9 mouse cellular contexts compared by ENCODE assay signal in the genomic region with DNA sequence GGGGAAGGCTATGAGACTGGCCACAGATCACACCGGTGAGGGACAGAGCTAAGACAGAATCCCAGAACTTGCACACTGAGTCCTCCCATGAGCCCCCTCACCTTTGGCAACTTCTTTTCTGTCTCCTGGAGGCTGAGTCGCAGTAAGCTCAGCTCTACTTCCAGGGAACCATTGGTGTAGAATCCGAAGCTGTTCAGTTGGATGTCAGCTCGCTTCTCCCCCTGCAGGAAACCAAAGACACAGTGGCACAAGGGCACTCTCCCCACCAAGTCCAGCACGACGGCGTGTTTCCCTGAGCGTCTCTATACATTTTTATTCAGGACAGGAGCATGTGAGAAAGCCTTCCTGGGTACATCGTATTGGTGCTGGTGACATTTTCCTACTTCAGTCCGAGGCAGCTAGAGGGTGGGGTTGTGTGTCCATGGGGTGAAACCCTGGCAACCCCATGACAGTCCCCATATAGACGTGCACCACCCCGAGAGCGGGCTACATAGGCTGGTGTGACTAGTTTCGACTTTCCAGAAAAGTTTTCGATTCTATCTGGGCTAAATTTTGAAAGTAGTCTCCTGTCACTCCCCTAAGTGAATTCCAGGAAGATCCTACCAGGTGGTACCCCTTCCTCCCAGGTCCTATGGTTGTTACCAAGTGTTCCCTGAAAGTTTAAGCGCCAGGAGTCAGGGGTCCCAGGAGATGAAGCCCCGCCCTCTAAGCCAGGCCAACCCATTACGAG. TPM values are rescaled to one million over a fixed set of nuclear protein-coding genes. Genes with fewer than 3 reads are reported as not detected.
DNase-seq lines count a peak whose midpoint lies in the region; ATAC-seq lines count a peak whose summit lies in the region.
"Had no signal": no experiment of that assay in that cellular context is flagged by ENCODE, and none has a peak within 500 bp of the region (broad histone marks: within the 10 kb centered on the region; RNA-seq: fewer than 3 reads in every experiment).

No protein-coding gene starts in this region.

- peaks cover 20% of the 10 kb centered on the region for H3K36me3 ChIP-seq in hindbrain, embryonic 13.5 days
- no peaks in the 10 kb centered on the region for H3K36me3 ChIP-seq in midbrain, embryonic 11.5 days (ENCODE audit: control insufficient read depth, insufficient read depth, low read length)

- peak; percentile 2 for ATAC-seq in hindbrain, embryonic 13.5 days (ENCODE audit: low FRiP score)
- peak; percentile 5; the same call in 1 of the 2 replicates for ATAC-seq in midbrain, embryonic 11.5 days (ENCODE audit: low FRiP score)

- no peaks in the 10 kb centered on the region for H3K9me3 ChIP-seq in hindbrain, embryonic 13.5 days
- no peaks in the 10 kb centered on the region for H3K9me3 ChIP-seq in midbrain, embryonic 11.5 days (ENCODE audit: control insufficient read depth, low read length)

- 3% methylated on average over 18 of the region's 18 CpGs for WGBS in hindbrain, embryonic 13.5 days
- 4% methylated on average over 18 of the region's 18 CpGs for WGBS in midbrain, embryonic 11.5 days

- 0 out of 2 replicates have a peak, but pooled peaks cover 4% of the 10 kb centered on the region for H3K27me3 ChIP-seq in hindbrain, embryonic 13.5 days
- no peaks in the 10 kb centered on the region for H3K27me3 ChIP-seq in midbrain, embryonic 11.5 days (ENCODE audit: control insufficient read depth, insufficient read depth, low read length)

- H3K4me3 ChIP-seq in hindbrain, embryonic 13.5 days: peak overlapping the region; percentile 66
- H3K4me3 ChIP-seq in midbrain, embryonic 11.5 days (ENCODE audit: low read depth, low read length): peak overlapping the region; percentile 69

- peak overlapping the region; percentile 98 for H3K27ac ChIP-seq in hindbrain, embryonic 13.5 days
- H3K27ac ChIP-seq in midbrain, embryonic 11.5 days (ENCODE audit: low read depth, low read length): peak overlapping the region; percentile 89

- H3K9ac ChIP-seq in hindbrain, embryonic 13.5 days: peak overlapping the region; percentile 84
- H3K9ac ChIP-seq in midbrain, embryonic 11.5 days (ENCODE audit: low read length): peak overlapping the region; percentile 81

- peak; percentile 61 for DNase-seq in cerebellum, adult 9-10 months
- DNase-seq in cerebellum, adult 11 months: no peak
- peak; percentile 20 for DNase-seq in retina, embryonic 14.5 days (ENCODE audit: low spot score)
- DNase-seq in retina, postnatal 1 day: no peak
- DNase-seq in midbrain, embryonic 11.5 days (ENCODE audit: low spot score, missing footprints): no peak
- DNase-seq in Muller cell, postnatal 12 days (ENCODE audit: inconsistent ontology term): no peak
- DNase-seq in adrenal gland, postnatal 4 days (ENCODE audit: low spot score in 2 of 2): no peak

- H3K4me2 ChIP-seq in hindbrain, embryonic 13.5 days: peak overlapping the region; percentile 67
- H3K4me2 ChIP-seq in midbrain, embryonic 11.5 days: peak overlapping the region; percentile 73

- peaks cover 43% of the 10 kb centered on the region for H3K4me1 ChIP-seq in hindbrain, embryonic 13.5 days (replicated peaks)
- peaks cover 18% of the 10 kb centered on the region for H3K4me1 ChIP-seq in midbrain, embryonic 11.5 days (ENCODE audit: control insufficient read depth, insufficient read depth, low read length)

RNA-seq across cellular contexts. Expression of a gene that starts 1.4 kb away (rescaled TPM):
- 22.4 and 23.8 TPM in 2 replicates for polyA plus RNA-seq in hindbrain, embryonic 13.5 days (2015; fragmentation: Nextera tagmentation; extraction: Ambion mirVana)
- polyA plus RNA-seq in midbrain, embryonic 11.5 days (2014; fragmentation: Nextera tagmentation; extraction: Ambion mirVana): 19.7 and 24.5 TPM in 2 replicates
- 10 to 100 TPM; 50.3 to 52.5 TPM for total RNA-seq in adrenal gland, postnatal 4 days (2021)

RNA-seq across cellular contexts. Expression of a gene that starts 2.4 kb away (rescaled TPM):
- 12.5 and 14.6 TPM in 2 replicates for polyA plus RNA-seq in hindbrain, embryonic 13.5 days (2015; fragmentation: Nextera tagmentation; extraction: Ambion mirVana)
- 21.2 and 23.6 TPM in 2 replicates for polyA plus RNA-seq in midbrain, embryonic 11.5 days (2014; fragmentation: Nextera tagmentation; extraction: Ambion mirVana)
- 10 to 100 TPM; 52.1 to 58.4 TPM for total RNA-seq in adrenal gland, postnatal 4 days (2021)

RNA-seq across cellular contexts. Expression of a gene that starts 18.9 kb away (rescaled TPM):
- polyA plus RNA-seq in hindbrain, embryonic 13.5 days (2015; fragmentation: Nextera tagmentation; extraction: Ambion mirVana): 1.3 TPM in 2 replicates
- 0.19 and 0.68 TPM in 2 replicates for polyA plus RNA-seq in midbrain, embryonic 11.5 days (2014; fragmentation: Nextera tagmentation; extraction: Ambion mirVana)
- total RNA-seq in adrenal gland, postnatal 4 days (2021): 100 to 1,000 TPM in 1 of 2 experiments, 10 to 100 TPM in 1; 60.7 to 452 TPM

RNA-seq across cellular contexts. Expression of a gene that starts 32.1 kb away (rescaled TPM):
- 1.8 and 2.2 TPM in 2 replicates for polyA plus RNA-seq in hindbrain, embryonic 13.5 days (2015; fragmentation: Nextera tagmentation; extraction: Ambion mirVana)
- 1.8 and 2.3 TPM in 2 replicates for polyA plus RNA-seq in midbrain, embryonic 11.5 days (2014; fragmentation: Nextera tagmentation; extraction: Ambion mirVana)
- total RNA-seq in adrenal gland, postnatal 4 days (2021): 1 to 10 TPM; 2.7 to 3.3 TPM

RNA-seq across cellular contexts. Expression of a gene that starts 52.9 kb away (rescaled TPM):
- polyA plus RNA-seq in hindbrain, embryonic 13.5 days (2015; fragmentation: Nextera tagmentation; extraction: Ambion mirVana): 0.09 and 0.14 TPM in 2 replicates
- 0.07 and 0.11 TPM in 2 replicates for polyA plus RNA-seq in midbrain, embryonic 11.5 days (2014; fragmentation: Nextera tagmentation; extraction: Ambion mirVana)
- under 1 TPM in 1 of 2 experiments, not detected in 1; 0.28 TPM for total RNA-seq in adrenal gland, postnatal 4 days (2021)
- total RNA-seq: left cerebral cortex, postnatal 10 days had no signal

Comparison
In these comparisons a context has a peak if more than half of its experiments do, and no peak if none do; other contexts are left out.
1. DNase-seq: peak in cerebellum, adult 9-10 months (single experiment) and retina, embryonic 14.5 days (single experiment); none in cerebellum, adult 11 months (single experiment), retina, postnatal 1 day (single experiment), midbrain, embryonic 11.5 days (single experiment), Muller cell, postnatal 12 days (single experiment) and adrenal gland, postnatal 4 days (0 of 2).